Mouse (Mus musculus): ENCODE results near the gene Coq8a.

Coq8a gene

GRCm38 (mm10) chr1:180197956-180198355, 1.4 kb downstream of the Coq8a start:
- DNase-seq (ENCODE audit: low spot score): no peak

DNA sequence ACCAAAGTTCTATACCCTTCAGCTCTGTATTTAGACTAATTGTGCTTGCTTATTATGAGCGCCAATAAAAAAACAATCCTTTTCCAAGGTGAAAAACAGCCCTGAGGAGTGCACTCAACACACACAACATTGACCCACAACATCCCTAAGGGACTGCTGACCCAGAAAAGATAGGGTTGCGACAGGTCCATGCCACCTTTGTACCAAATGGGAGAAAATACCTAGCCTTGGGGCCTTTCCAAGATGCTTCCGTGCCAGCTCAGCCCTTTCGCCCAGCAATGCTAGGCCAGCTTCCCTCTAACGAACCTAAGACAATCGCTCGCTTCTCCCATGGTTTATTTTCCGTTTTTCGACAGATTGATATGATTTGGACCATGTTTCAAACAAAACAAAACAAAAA, 2.9 kb downstream of the Coq8a start:
- DNase-seq (ENCODE audit: low spot score): no peak

GRCm38 (mm10) chr1:180195703-180196381, 3.6 kb downstream of the Coq8a start:
- peak; percentile 96 for DNase-seq (ENCODE audit: low spot score)

DNA sequence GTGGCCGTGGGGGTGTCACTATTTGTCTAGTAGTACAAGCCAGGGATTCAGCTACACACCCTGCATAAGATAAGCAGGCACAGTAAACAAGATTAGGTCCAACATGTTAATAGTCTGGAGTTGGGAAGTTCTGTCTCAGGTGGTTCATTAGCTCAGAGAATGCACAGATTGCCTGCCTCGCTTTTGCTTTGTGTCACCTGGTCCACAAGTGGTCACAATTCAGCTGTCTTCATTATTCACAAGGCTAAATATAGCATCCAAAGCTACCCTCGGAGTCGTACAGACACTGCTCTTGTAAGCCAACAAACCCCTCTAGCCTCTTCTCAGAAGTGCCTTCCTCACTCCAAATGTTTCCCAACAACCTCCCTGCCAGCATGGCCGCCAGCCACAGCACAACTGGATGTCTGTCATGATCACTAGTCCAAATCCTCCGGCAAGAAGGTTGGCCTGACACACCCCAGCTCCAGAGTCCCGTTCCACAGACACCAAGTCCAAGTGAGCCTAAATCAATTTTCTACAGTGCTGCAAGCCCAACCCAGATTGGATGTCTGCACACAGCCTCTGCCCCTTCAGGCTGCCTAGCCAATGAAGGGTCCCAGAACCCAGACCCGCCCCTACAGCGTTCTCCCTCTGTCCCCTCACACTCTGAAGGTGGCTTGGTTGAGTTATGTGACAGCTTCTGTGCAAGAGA, 4.5 kb downstream of the Coq8a start:
- DNase-seq (ENCODE audit: low spot score): no peak

DNA sequence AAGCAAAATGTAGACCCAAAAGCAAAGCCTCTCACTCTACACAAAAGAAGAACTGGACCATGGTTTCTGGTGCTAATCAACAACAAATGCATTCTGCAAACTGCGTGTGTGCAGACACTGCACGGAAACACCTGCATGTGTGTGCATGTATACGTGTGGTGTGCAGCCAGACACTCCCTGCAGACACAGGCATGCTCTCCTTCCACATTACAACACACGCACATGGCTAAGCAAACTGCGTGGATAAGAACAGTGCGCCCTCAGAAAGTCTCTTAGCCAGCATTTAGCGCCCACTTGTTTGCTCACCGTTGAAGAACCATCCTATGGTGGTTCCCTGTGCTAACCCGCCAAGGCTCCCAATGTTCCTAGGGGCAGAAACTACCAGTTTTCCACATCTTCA, 5.4 kb downstream of the Coq8a start:
- no peak for DNase-seq (ENCODE audit: low spot score)

- DNase-seq (ENCODE audit: low spot score): no peak
Measured at GRCm38 (mm10) chr1:180193391-180193935, 5.9 kb downstream of the Coq8a start.

DNA sequence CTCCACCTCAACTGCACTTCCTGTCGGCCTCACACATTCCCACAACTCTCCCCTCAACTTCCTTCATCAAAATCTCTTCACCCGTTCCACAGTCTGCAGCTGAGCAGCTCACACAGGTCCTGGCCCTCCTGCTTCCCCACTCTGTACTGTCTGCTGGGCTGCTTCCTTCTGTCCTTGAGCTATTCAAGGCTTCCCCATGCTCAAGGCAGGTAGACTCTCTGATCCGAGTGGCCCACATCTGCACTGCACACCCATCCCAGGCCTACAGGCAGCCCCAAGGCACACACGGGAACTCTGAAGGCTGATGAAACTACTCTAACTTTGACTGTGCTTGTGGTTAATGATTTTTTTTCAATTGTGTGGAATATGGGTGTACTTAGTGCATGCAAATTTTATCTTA, 6.5 kb downstream of the Coq8a start:
- no peak for DNase-seq (ENCODE audit: low spot score)

- DNase-seq (ENCODE audit: low spot score): no peak
Measured at GRCm38 (mm10) chr1:180191651-180192220, 7.7 kb downstream of the Coq8a start.

- DNase-seq (ENCODE audit: low spot score): no peak
Measured at GRCm38 (mm10) chr1:180191112-180191511, 8.3 kb downstream of the Coq8a start.

DNA sequence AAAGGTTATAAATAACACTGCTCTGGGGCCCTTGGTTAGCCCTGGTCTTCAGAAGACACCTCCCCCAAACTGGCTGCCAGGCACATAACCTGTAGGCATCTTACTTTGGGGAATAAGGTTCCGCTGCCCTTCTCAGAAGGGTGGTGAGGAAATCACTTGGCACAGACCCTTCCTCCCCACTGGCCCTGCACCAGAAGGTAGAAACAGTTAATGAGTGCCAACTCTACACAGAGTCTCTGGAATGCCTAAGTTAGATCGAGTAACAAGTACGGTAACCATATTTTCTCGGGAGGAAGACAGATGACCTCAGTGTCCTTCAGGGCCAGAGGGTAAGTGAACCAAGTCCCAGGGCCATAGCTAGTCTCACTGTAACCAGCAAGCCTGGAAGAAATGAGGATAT, 10.5 kb downstream of the Coq8a start:
- no peak for DNase-seq (ENCODE audit: low spot score)

DNA sequence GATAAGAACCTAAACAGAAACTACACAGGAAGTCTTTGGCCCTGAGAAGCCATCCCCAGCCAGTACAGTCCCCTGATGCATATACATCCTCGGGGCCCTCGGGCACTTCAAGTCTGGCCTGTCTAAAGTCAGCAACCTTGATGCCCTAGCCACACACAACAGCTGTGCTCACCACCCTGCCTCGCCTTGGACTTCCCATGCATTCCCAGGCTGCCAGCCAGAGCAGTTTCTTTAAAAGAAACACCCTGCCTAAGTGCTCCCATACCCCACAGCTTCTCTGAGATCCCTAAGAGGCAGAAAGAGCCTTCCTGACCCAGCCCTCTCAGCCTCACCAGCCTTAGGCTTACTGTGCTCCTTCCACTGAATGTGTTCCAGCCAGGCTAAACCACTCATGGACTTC, 13.0 kb downstream of the Coq8a start:
- no peak for DNase-seq (ENCODE audit: low spot score)

GRCm38 (mm10) chr1:180185877-180186276, 13.5 kb downstream of the Coq8a start:
- DNase-seq (ENCODE audit: low spot score): no peak

- DNase-seq (ENCODE audit: low spot score): no peak
Measured at GRCm38 (mm10) chr1:180184768-180185167, 14.6 kb downstream of the Coq8a start.

DNA sequence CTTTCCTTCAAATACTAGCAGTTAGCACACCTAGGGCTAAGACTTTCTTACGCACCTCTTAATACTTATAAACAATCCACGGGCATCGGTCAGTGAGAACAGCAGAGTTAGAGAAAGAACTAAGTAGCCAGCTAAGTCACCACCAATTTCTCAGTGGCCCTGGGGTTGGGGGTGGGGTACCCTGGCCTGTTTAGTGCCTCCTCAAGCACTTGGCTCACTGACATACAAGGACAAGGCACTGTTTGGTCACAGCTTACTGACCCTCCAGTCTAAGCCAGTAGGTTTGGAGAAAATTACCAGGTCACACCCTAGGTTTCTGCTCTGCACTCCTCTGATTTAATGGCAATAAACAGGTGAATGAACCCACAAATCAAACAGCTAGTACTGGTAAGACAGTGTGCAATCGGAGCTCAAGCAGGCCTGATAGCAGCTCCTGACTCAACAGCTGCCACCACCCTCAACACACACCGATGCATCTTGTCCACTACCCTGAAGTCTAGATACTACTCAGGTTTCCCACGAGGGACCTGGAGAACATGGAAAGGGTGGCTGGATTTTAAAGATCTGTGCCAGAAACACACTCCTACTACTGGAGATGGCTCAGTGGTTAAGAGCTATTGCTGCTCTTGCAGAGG, 15.8 kb downstream of the Coq8a start:
- no peak for DNase-seq (ENCODE audit: low spot score)

DNA sequence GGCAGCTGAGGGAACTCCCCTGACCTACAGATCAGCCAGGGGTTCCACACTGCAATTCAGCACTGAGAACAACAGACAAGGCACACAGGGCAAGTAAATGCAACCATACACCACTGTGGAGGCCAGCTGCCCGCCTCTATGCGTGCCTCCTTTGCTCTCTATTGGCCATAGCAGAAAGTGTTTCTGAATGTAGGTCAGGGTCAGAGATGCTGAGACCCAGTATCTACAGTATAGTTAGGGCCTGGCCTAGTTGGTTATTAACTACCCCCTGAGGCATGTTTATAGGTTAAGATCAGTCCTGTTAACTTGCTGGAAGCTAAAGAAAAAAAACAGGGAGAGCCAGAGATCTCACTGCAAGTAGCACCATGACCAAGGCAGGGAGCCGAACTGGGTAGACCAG, 16.7 kb downstream of the Coq8a start:
- DNase-seq (ENCODE audit: low spot score): no peak

GRCm38 (mm10) chr1:180181966-180182319, 17.5 kb downstream of the Coq8a start:
- DNase-seq (ENCODE audit: low spot score): no peak

- no peak for DNase-seq (ENCODE audit: low spot score)
Measured at GRCm38 (mm10) chr1:180181304-180181965, 18.0 kb downstream of the Coq8a start.

DNA sequence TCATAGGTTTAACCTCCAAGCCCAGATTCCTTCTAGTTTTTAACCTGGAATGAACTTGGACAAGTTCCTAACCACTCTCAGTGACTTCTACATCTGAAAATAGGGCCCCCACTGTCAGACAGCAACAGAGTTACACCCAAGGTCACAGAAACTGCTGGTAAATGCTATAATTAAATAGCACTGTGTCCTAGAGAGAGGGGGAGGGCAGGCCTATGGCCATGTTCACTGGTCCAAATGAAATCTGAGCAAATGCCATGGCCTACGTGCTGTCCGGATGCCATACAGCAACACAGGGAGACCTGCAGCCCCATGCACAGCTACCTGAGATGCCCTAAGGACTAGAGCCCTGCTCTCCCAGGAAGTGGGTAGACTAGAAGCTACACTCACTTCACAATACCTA, 19.6 kb downstream of the Coq8a start:
- DNase-seq (ENCODE audit: low spot score): no peak

GRCm38 (mm10) chr1:180179100-180179499, 20.3 kb downstream of the Coq8a start:
- no peak for DNase-seq (ENCODE audit: low spot score)

GRCm38 (mm10) chr1:180178340-180178739, 21.1 kb downstream of the Coq8a start:
- no peak for DNase-seq (ENCODE audit: low spot score)

DNA sequence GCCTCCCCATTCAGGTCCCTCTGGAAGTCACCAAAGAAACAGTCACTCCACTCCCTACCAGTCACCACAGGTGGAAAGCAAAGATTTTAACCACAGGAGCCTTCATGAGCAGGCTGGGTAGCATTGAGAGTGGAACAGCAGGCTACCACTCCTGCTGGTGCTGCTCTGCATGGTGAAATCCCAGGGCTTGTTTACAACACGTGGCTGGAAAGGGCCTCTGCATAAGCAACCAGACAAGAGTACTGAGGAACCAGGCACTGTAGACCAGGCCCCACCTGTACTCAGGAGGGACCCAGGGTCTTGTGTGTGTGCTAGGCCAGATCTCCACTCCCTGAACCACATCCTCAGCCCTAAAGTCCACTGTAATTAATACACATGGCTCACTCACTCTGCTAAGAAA, 22.6 kb downstream of the Coq8a start:
- DNase-seq (ENCODE audit: low spot score): no peak

DNA sequence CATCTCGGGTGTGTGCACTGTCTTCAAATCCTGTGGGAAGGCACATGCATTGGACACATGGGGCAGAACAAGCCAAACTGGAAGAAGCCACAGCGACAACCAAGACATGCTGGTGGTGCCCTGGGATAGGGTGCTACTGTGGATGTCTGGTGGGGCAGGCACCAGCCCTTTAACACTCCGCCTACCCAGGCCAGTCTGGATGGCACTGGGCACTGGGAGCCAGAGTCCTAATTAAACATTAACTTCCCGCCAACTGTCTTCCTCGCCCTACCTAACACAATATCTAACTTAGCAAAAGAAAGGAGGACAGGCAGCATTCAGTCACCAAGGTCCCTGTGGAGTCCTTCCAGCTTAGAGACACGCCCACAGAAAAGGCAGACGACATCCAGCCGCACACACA, 23.8 kb downstream of the Coq8a start:
- DNase-seq (ENCODE audit: low spot score): no peak

Data from left cerebral cortex, adult 11 months (tissue).